Mouse (Mus musculus) embryonic fibroblast, embryonic 13.5 days (primary cell): Measurements from ENCODE around the gene Pkp3.

Source experiments
- CTCF ChIP-seq: IDR thresholded peaks from 2 replicates; pipeline ENCODE4 v1.5.1; 2011; ENCODE audit warnings: mild to moderate bottlenecking, control low read depth, low read length, moderate library complexity, borderline replicate concordance; ENCODE audit not compliant: insufficient read depth
- POLR2A ChIP-seq: IDR thresholded peaks from 2 replicates; pipeline ENCODE4 v1.6.1; 2011; ENCODE audit warnings: low read depth, mild to moderate bottlenecking, control low read depth, low read length, moderate library complexity

GRCm38 (mm10) chr7:141070058-141070862 is 7.8 kb upstream of the Pkp3 start:
- TF ChIP-seq CTCF (peak; percentile 34; the same call in 1 of the 2 replicates), POLR2A (no peak)
